Mouse (Mus musculus) cerebellum, adult 2 months (tissue): Measurements from ENCODE around the gene Slc13a4.

ENCODE experiments used
- CTCF ChIP-seq: fragments of 200-500 bp; IDR thresholded peaks from 2 replicates; pipeline ENCODE4 v1.5.1; 2011; ENCODE audit warnings: low read depth, mild to moderate bottlenecking, control low read depth, low read length, moderate library complexity, borderline replicate concordance; ENCODE audit not compliant: insufficient read depth
- POLR2A ChIP-seq: fragments of 200-500 bp; IDR thresholded peaks from 2 replicates; pipeline ENCODE4 v1.6.1; 2011; ENCODE audit warnings: low read length, control low read depth, borderline replicate concordance; ENCODE audit not compliant: insufficient read depth

DNA sequence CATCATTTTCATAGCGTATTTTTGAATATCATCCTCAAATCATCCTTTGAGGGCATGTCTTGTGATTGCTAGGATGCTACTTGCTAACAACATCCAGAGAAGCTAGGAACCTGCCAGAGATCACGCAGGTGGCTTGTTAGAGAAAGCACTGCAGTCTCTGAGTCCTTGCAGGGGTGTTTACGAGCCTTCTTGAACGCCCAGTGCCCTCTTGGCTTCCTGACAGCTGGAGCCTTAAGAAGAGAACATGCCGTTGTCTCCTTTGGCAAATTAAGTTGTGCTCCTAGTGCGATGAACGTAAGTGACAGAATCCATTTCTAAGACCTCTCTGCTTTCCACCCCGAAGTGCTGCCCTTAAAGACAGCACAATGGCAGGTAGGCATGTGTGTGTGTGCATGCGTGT is 16.4 kb upstream of the Slc13a4 start:
- TF ChIP-seq POLR2A (no peak), CTCF (no peak)
